Mouse (Mus musculus) kidney, adult 11 months (tissue): ENCODE results near the gene Svopl.

Experiments
- DNase-seq: peaks from one replicate; pipeline ENCODE4 v3.0.0; 2022

Gene Svopl

DNA sequence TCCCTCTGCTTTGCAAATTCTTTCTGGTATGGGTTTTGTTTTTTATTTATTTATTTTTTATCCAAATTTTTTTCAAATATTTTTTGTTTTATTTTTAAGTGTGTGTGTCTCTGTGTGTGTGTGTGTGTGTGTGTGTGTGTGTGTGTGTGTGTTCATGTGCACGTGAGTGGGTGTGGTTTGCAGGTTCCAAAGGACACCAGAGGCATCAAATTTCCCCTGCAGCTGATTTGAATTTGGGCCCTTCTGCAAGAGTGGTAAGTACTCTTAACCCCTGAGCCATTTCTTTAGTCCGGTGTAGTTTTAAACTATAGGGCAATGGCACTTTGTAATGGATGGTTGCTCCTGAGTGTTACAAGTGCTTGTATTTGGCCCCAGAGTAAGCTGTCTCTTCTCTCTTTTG lies 18.6 kb downstream of the Svopl start:
- no peak for DNase-seq

DNA sequence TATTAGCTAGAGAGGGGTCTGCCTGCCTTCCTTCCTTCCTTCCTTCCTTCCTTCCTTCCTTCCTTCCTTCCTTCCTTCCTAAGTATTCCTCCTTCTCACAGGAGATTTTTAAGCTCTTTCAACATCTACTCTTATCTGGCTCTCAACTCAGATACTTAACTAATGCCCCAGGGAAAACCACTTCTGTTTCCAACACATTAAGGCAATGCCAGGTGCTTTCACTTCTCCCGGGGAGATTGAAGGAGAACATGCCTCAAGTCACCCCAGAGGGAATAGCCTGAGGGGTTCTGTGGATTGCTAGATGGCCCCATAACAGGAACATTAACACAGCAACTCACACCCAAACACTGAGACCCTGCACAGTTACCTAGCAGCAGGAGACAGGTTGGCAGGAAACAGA lies 19.0 kb downstream of the Svopl start:
- DNase-seq = no peak

DNA sequence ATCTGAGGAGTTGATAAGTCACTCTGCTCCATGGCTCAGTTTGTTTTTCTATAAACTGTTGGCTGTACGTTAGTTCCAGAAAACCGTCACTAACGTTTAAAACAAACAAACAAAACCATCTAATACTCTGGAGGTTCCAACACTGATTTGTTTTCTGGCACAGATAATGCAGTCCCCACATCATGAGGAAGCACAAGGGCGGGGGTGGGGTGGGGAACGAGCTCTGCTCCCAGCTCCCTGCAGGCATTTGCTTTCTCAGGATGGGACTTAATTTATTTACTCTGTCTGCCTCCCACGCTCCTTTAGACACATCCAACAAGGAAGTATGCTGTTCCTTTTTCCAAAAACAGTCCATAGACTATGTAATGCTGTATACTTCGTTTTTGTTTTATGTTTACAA lies 23.5 kb downstream of the Svopl start:
- no peak for DNase-seq

DNA sequence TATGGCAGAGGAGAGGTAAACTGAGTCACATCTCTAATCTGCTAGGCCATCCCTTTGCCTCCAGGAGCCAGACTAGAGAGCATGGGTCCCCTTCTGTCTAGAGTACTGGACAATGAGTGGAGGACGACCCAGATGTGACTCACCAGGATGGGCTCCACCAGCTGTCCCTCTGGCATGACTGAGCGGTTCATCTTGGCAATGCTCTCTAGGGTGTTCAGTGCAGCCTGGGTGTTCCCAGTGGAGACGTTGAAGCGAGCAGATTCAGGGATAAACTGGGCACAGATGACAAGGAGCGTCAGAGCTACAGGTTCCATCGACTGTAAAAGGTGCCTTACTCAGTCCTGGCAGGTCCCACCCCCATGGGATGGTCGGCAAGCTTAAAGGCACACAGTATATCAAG lies 25.4 kb downstream of the Svopl start:
- DNase-seq = no peak

DNA sequence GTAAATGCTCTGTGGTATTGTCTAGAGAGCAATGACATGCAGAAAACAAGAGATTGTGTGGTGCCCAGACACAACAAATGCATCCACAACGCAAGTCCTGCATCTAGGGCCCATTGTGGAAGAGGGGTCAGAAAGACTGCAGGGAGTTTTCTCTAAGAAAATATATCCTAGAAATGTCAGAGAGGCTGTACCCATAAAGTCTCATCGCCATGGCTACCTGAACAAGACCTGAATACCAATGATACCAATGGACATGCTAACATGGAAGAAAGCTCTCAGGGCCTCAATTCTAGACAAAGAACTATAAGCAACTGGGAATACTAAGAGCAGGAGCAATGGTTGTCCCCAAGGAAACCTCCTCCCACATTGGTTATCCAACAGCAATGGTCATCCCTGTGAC lies 34.0 kb downstream of the Svopl start:
- no peak for DNase-seq

DNA sequence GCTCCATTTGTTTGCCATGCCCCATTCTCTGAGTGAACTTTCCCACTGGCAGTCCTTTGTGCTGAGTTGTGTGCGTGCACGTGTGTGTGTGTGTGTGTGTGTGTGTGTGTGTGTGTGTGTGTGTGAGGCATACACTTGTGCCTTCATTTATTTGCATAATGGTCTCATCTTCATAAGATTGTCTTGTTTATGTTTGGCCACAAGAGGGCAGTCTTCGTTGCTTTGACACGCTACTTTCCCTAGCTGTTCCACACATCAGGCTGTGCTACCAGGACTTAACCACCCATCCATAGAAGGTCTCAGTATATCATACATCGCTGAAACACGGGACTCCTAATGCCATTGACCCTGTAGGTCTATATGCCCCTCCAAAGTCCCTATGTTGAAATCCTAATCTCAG lies 39.3 kb downstream of the Svopl start:
- DNase-seq = no peak

DNA sequence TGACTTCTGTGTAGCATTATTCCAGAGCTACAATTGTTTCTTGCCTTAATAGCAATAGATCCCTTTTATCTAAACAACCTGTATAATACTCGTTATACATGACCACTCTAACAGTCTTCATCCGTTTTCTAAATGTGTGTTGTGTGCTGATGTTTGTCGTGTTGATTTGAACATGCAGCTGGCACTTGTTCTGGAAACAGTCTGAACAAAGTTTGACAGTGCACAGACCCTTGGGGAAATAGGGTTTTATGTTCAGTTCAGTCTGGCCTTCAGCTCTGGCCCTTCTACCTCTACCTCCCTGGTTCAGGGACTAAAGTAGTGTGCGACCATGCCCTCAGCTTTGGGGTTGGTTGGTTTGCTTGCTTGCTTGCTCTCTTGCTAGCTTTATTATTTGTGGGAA lies 79.4 kb downstream of the Svopl start:
- DNase-seq = no peak

DNA sequence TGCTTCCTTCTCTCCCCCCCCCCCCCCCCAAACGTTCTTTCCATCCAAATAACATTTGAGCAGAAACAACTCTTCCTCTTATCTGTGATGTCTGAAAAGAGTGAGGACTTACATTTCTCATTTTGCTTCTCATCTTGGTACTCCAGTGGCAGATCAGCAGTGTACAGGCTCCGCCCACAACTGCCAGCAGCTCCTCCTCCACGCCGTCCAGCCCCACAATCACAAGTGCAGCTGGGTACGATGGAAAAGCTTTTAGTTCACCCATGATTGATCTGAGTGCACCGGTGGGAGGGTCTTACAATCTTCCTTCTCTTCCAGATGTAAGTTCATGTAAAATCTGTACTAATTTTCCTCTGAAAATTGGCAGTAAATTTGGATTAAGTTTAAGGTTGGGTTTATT lies 95.5 kb downstream of the Svopl start:
- no peak for DNase-seq

DNA sequence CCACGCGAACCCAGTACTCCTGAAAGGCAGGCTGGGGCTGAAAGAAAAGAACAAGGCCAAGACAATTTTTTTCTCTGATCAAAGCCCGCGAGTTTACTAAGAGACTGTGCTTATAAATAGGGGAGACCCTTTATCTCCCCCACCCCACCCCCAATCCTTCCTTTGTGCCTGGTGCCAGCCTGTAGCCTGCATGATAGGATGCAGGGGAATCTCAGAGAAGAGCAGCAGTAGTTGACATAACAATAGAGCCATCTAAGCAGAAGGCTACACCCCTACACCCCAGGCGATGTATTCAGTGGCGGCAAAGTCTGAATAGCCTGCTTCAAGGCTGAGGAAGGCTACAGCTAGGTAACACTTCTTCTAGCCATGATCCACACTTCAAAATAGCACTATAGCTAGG lies 110.3 kb downstream of the Svopl start:
- DNase-seq = no peak
